Mouse (Mus musculus): ENCODE results near the gene Ahcyl1. TPM values are rescaled to one million over a fixed set of nuclear protein-coding genes. Genes with fewer than 3 reads are reported as not detected.
"Not testable (repeated sequence)": the region's sequence is repeated elsewhere in the genome, so short reads cannot be mapped to it uniquely, and the experiment has no call there.

Gene Ahcyl1
- total and polyA plus RNA-seq, 3 experiments: 31.3 to 83.4 (median 32.5) TPM

GRCm38 (mm10) chr3:107652968-107653367, 43.4 kb downstream of the Ahcyl1 start:
- dilution Hi-C loops (cut with MboI; ENCODE audit: extremely low pct_ligation_motif_present, extremely low pct_unique_long_range_greater_than_20kb, low sequenced_read_pairs) (no loop called here), in situ Hi-C loops (cut with MboI; ENCODE audit: low pct_ligation_motif_present, low pct_unique_long_range_greater_than_20kb, low sequenced_read_pairs) (no loop called here)
- Histone ChIP-seq H3K4me1 (ENCODE audit: control insufficient read depth in 1 of 2, insufficient read depth in 2 of 2) (peaks cover 5 to 27% of the 10 kb centered on the region in 2 experiments; a peak in 3 of 4 replicates), H3K27ac (ENCODE audit: insufficient read depth, low read depth) (no peak overlapping the region), H3K79me2 (replicated peaks; ENCODE audit: control insufficient read depth, extremely low read depth, insufficient read depth, poor library complexity, severe bottlenecking) (no peaks in the 10 kb centered on the region), H3K4me2 (ENCODE audit: insufficient read depth, low read depth, poor library complexity, severe bottlenecking) (no peak overlapping the region), H3K36me3 (replicated peaks in 1 of 2; ENCODE audit: control insufficient read depth in 1 of 2, insufficient read depth in 1 of 2, low read length in 1 of 2) (no peaks in the 10 kb centered on the region), H3K9ac (ENCODE audit: insufficient read depth, low read depth) (no peak overlapping the region), H3K4me3 (replicated peaks in 1 of 3; ENCODE audit: low read depth in 2 of 3, low read length in 2 of 3, poor library complexity in 1 of 3) (no peak overlapping the region), H3K27me3 (replicated peaks) (no peaks in the 10 kb centered on the region), H3K9me3 (replicated peaks; ENCODE audit: low read length) (no peaks in the 10 kb centered on the region)
- TF ChIP-seq MEF2A (IDR thresholded peaks at IDR 0.05; ENCODE audit: borderline replicate concordance, low read depth, low read length) (no peak), TCF12 (IDR thresholded peaks at IDR 0.05; ENCODE audit: low read depth, low read length) (no peak), CTCF (conservative IDR thresholded peaks at IDR 0.05 in 1 of 2, IDR thresholded peaks at IDR 0.05 in 1 of 2; ENCODE audit: low read depth in 2 of 2, low read length in 2 of 2) (no peak), EP300 (IDR thresholded peaks at IDR 0.05; ENCODE audit: low read length) (no peak), MXI1 (IDR thresholded peaks at IDR 0.05; ENCODE audit: low read depth, low read length) (no peak), ZC3H11A (IDR thresholded peaks at IDR 0.05; ENCODE audit: low read depth, low read length) (no peak), CHD2 (IDR thresholded peaks at IDR 0.05; ENCODE audit: low read length) (no peak), SMC3 (IDR thresholded peaks at IDR 0.05; ENCODE audit: low read depth, low read length) (no peak)
- DNase-seq (ENCODE audit: extremely low read depth): no peak

DNA sequence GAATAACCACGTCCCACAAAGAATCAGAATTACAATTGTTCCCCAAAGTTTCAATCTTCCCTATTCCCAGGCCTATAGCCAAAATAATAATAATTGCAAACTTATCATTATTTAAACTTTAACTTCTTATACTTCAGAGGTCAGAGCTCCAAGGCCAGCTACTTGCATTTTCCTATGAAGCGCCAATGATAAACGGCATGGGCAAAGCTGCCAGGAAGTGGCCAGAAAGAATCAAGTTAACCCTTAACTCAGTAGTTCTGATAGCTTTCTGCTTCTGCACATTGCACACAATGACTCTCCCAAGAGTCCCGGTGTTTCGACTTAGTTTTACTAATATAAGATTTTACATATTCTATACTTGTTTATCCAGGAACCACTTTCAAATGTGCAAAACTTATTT, 46.1 kb downstream of the Ahcyl1 start:
- H3K9ac ChIP-seq (ENCODE audit: insufficient read depth, low read depth); H3K4me3 ChIP-seq (replicated peaks in 1 of 3; ENCODE audit: low read depth in 2 of 3, low read length in 2 of 3, poor library complexity in 1 of 3); H3K36me3 ChIP-seq (replicated peaks in 1 of 2; ENCODE audit: control insufficient read depth in 1 of 2, insufficient read depth in 1 of 2, low read length in 1 of 2); H3K27ac ChIP-seq (ENCODE audit: insufficient read depth, low read depth); H3K9me3 ChIP-seq (replicated peaks; ENCODE audit: low read length); dilution Hi-C loops (cut with MboI; ENCODE audit: extremely low pct_ligation_motif_present, extremely low pct_unique_long_range_greater_than_20kb, low sequenced_read_pairs); in situ Hi-C loops (cut with MboI; ENCODE audit: low pct_ligation_motif_present, low pct_unique_long_range_greater_than_20kb, low sequenced_read_pairs); DNase-seq (ENCODE audit: extremely low read depth); H3K4me2 ChIP-seq (ENCODE audit: insufficient read depth, low read depth, poor library complexity, severe bottlenecking); H3K27me3 ChIP-seq (replicated peaks); H3K79me2 ChIP-seq (replicated peaks; ENCODE audit: control insufficient read depth, extremely low read depth, insufficient read depth, poor library complexity, severe bottlenecking): not testable (repeated sequence)
- peaks cover 0 to 14% of the 10 kb centered on the region in 2 experiments; a peak in 2 of 4 replicates for H3K4me1 ChIP-seq (ENCODE audit: control insufficient read depth in 1 of 2, insufficient read depth in 2 of 2)

- TF ChIP-seq ZKSCAN1 (IDR thresholded peaks at IDR 0.05; ENCODE audit: borderline replicate concordance, low read depth, low read length): no peak
- DNase-seq (ENCODE audit: extremely low read depth): no peak
- no peaks in the 10 kb centered on the region for H3K27me3 ChIP-seq (replicated peaks)
- no peak overlapping the region for H3K9ac ChIP-seq (ENCODE audit: insufficient read depth, low read depth)
- dilution Hi-C loops (cut with MboI; ENCODE audit: extremely low pct_ligation_motif_present, extremely low pct_unique_long_range_greater_than_20kb, low sequenced_read_pairs) (no loop called here), in situ Hi-C loops (cut with MboI; ENCODE audit: low pct_ligation_motif_present, low pct_unique_long_range_greater_than_20kb, low sequenced_read_pairs) (no loop called here)
- no peaks in the 10 kb centered on the region for H3K9me3 ChIP-seq (replicated peaks; ENCODE audit: low read length)
- H3K27ac ChIP-seq (ENCODE audit: insufficient read depth, low read depth): no peak overlapping the region
- no peaks in the 10 kb centered on the region for H3K36me3 ChIP-seq (replicated peaks in 1 of 2; ENCODE audit: control insufficient read depth in 1 of 2, insufficient read depth in 1 of 2, low read length in 1 of 2)
- H3K4me1 ChIP-seq (ENCODE audit: control insufficient read depth in 1 of 2, insufficient read depth in 2 of 2): peaks cover 0 to 10% of the 10 kb centered on the region in 2 experiments; a peak in 2 of 4 replicates
- H3K79me2 ChIP-seq (replicated peaks; ENCODE audit: control insufficient read depth, extremely low read depth, insufficient read depth, poor library complexity, severe bottlenecking): no peaks in the 10 kb centered on the region
- no peak overlapping the region for H3K4me2 ChIP-seq (ENCODE audit: insufficient read depth, low read depth, poor library complexity, severe bottlenecking)
- H3K4me3 ChIP-seq (replicated peaks in 1 of 3; ENCODE audit: low read depth in 2 of 3, low read length in 2 of 3, poor library complexity in 1 of 3): no peak overlapping the region
Observed at GRCm38 (mm10) chr3:107646947-107647346, 49.4 kb downstream of the Ahcyl1 start.
